Mouse (Mus musculus) lung, adult 2 months (tissue): ENCODE measurements around the gene Rac3.

Experiments used
- CTCF ChIP-seq: fragments of 200-500 bp; IDR thresholded peaks from 2 replicates; pipeline ENCODE4 v1.5.1; 2011; ENCODE audit warnings: mild to moderate bottlenecking, low read length, control low read depth; ENCODE audit not compliant: insufficient read depth
- POLR2A ChIP-seq: fragments of 200-500 bp; IDR thresholded peaks from 2 replicates; pipeline ENCODE4 v1.6.1; 2011; ENCODE audit warnings: low read depth, mild to moderate bottlenecking, control low read depth, low read length, borderline replicate concordance; ENCODE audit errors: extremely low read depth

DNA sequence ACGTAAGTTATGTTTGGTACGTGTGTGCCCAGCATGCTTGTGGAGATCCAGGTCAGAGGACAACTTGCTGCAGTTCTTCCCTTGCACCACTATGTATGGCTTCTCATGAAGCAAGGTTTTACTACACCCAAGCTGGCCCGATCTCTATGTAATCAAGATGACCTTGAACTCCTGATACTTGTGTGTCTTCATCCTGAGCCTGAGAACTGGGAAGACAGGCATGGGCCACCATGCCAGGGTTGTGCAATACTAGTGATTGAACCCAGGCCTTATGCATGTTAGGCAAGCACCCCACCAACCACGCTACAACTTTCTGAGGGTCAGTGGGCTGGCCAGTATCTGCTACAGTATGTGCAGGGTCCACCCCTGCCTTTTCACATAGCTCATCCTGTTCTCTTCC is 44.3 kb upstream of the Rac3 start:
- TF ChIP-seq POLR2A (no peak), CTCF (no peak)
